Mouse (Mus musculus) heart, embryonic 13.5 days (tissue): ENCODE data around the gene 4921524J17Rik. TPM values are rescaled to one million over a fixed set of nuclear protein-coding genes. Genes with fewer than 3 reads are reported as not detected.
A peak's percentile ranks its signal among the peaks of the same experiment; 100 is the strongest.

Experiments used
- ATAC-seq: fragments of 200-750 bp; cut with Nextera tagmentation; 2 replicates; pipeline ENCODE4 v1.8.0; 2017; ENCODE audit warnings: moderate TSS enrichment; ENCODE audit not compliant: insufficient number of reproducible peaks, low FRiP score, low TSS enrichment; ENCODE audit errors: extremely low read depth
- H3K27ac ChIP-seq: fragments of 300-500 bp; sonication (generic); replicated peaks from 2 replicates; pipeline ENCODE4 v1.5.1; 2015; ENCODE audit warnings: moderate library complexity, mild to moderate bottlenecking, inconsistent platforms
- H3K27me3 ChIP-seq: fragments of 300-500 bp; sonication (generic); replicated peaks from 2 replicates; pipeline ENCODE4 v1.6.1; 2015; ENCODE audit warnings: mild to moderate bottlenecking, inconsistent platforms
- H3K36me3 ChIP-seq: fragments of 300-500 bp; sonication (generic); 2 replicates; pipeline ENCODE4 v1.6.1; 2015; ENCODE audit warnings: mild to moderate bottlenecking, inconsistent platforms
- H3K4me1 ChIP-seq: fragments of 300-500 bp; sonication (generic); 2 replicates; pipeline ENCODE4 v1.6.1; 2015; ENCODE audit warnings: inconsistent platforms
- H3K4me2 ChIP-seq: fragments of 300-500 bp; sonication (generic); 2 replicates; pipeline ENCODE4 v1.6.1; 2015; ENCODE audit warnings: inconsistent platforms, mild to moderate bottlenecking, moderate library complexity
- H3K4me3 ChIP-seq: fragments of 300-500 bp; sonication (generic); 2 replicates; pipeline ENCODE4 v1.5.1; 2015; ENCODE audit warnings: moderate library complexity, mild to moderate bottlenecking, inconsistent platforms
- H3K9ac ChIP-seq: fragments of 300-500 bp; sonication (generic); 2 replicates; pipeline ENCODE4 v1.6.1; 2015; ENCODE audit warnings: inconsistent platforms, mild to moderate bottlenecking, moderate library complexity
- H3K9me3 ChIP-seq: fragments of 300-500 bp; sonication (generic); 2 replicates; pipeline ENCODE4 v1.6.1; 2016; ENCODE audit warnings: inconsistent platforms
- WGBS: fragments of 180-500 bp; shearing (Covaris S2); methylation state at CpG from one replicate; pipeline ENCODE4 v1.1.7; 2015; ENCODE audit warnings: mixed read lengths; 5-methylcytosine and 5-hydroxymethylcytosine counted together
- polyA plus RNA-seq: library from polyadenylated mRNA; unstranded; fragments of >200 nt; fragmentation: Nextera tagmentation; extraction: Ambion mirVana; gene quantifications from 2 replicates; pipeline ENCODE4 v1.2.1, GENCODE M21; 2015

4921524J17Rik gene
- polyA plus RNA-seq, 1 experiment from 2014 or later: 52.9 TPM

- Histone ChIP-seq H3K27ac (peak overlapping the region; percentile 44; the same call in 1 of the 2 replicates), H3K4me2 (peak overlapping the region; percentile 25), H3K4me1 (peaks cover 20% of the 10 kb centered on the region), H3K4me3 (no peak overlapping the region), H3K27me3 (no peaks in the 10 kb centered on the region), H3K9me3 (no peaks in the 10 kb centered on the region), H3K36me3 (peaks cover 16% of the 10 kb centered on the region), H3K9ac (peak overlapping the region; percentile 29; the same call in 1 of the 2 replicates)
- ATAC-seq: no peak
- WGBS: 61% methylated on average over 10 of the region's 10 CpGs
Measured at GRCm38 (mm10) chr8:85405961-85406360, 26.7 kb downstream of the 4921524J17Rik start.

- ATAC-seq: no peak; the same call in 1 of the 2 replicates
- peaks cover 14% of the 10 kb centered on the region for H3K36me3 ChIP-seq
- H3K4me1 ChIP-seq: peaks cover 20% of the 10 kb centered on the region
- H3K4me2 ChIP-seq: peak overlapping the region; percentile 25
- 25% methylated on average over 3 of the region's 3 CpGs for WGBS
- no peak overlapping the region for H3K4me3 ChIP-seq
- H3K9ac ChIP-seq: no peak overlapping the region; the same call in 1 of the 2 replicates
- no peaks in the 10 kb centered on the region for H3K27me3 ChIP-seq
- no peaks in the 10 kb centered on the region for H3K9me3 ChIP-seq
- peak overlapping the region; percentile 44; the same call in 1 of the 2 replicates for H3K27ac ChIP-seq
Measured at GRCm38 (mm10) chr8:85405418-85405817, 27.2 kb downstream of the 4921524J17Rik start.

GRCm38 (mm10) chr8:85398548-85398947 lies 34.1 kb downstream of the 4921524J17Rik start:
- ATAC-seq: no peak
- Histone ChIP-seq H3K4me2 (no peak overlapping the region), H3K9me3 (no peaks in the 10 kb centered on the region; the same call in 1 of the 2 replicates), H3K4me3 (no peak overlapping the region), H3K27ac (no peak overlapping the region), H3K27me3 (no peaks in the 10 kb centered on the region), H3K9ac (no peak overlapping the region), H3K4me1 (peaks cover 35% of the 10 kb centered on the region), H3K36me3 (no peaks in the 10 kb centered on the region)
- WGBS: 86% methylated on average over 4 of the region's 4 CpGs

GRCm38 (mm10) chr8:85397508-85397907 lies 35.1 kb downstream of the 4921524J17Rik start:
- Histone ChIP-seq H3K9me3 (no peaks in the 10 kb centered on the region; the same call in 1 of the 2 replicates), H3K4me3 (no peak overlapping the region), H3K36me3 (no peaks in the 10 kb centered on the region), H3K4me2 (no peak overlapping the region), H3K4me1 (peaks cover 35% of the 10 kb centered on the region), H3K27me3 (no peaks in the 10 kb centered on the region), H3K27ac (peak overlapping the region; percentile 54), H3K9ac (0 out of 2 replicates have a peak overlapping the region, but pooled peaks have one; percentile 47)
- WGBS: 31% methylated on average over 5 of the region's 5 CpGs
- no peak for ATAC-seq

GRCm38 (mm10) chr8:85396432-85397079 lies 36.1 kb downstream of the 4921524J17Rik start:
- Histone ChIP-seq H3K4me1 (peaks cover 36% of the 10 kb centered on the region), H3K9me3 (no peaks in the 10 kb centered on the region; the same call in 1 of the 2 replicates), H3K4me2 (no peak overlapping the region), H3K36me3 (no peaks in the 10 kb centered on the region), H3K9ac (no peak overlapping the region), H3K27ac (peak overlapping the region; percentile 54; the same call in 1 of the 2 replicates), H3K4me3 (no peak overlapping the region), H3K27me3 (no peaks in the 10 kb centered on the region)
- ATAC-seq: no peak
- WGBS: 64% methylated on average over 5 of the region's 5 CpGs

GRCm38 (mm10) chr8:85395681-85396431 lies 36.8 kb downstream of the 4921524J17Rik start:
- Histone ChIP-seq H3K9ac (no peak overlapping the region), H3K9me3 (no peaks in the 10 kb centered on the region; the same call in 1 of the 2 replicates), H3K4me3 (no peak overlapping the region), H3K4me1 (peaks cover 41% of the 10 kb centered on the region), H3K4me2 (no peak overlapping the region), H3K27me3 (no peaks in the 10 kb centered on the region), H3K27ac (no peak overlapping the region), H3K36me3 (no peaks in the 10 kb centered on the region)
- no peak for ATAC-seq
- 36% methylated on average over 8 of the region's 8 CpGs for WGBS

GRCm38 (mm10) chr8:85395017-85395416 lies 37.6 kb downstream of the 4921524J17Rik start:
- Histone ChIP-seq H3K27ac (no peak overlapping the region), H3K36me3 (no peaks in the 10 kb centered on the region), H3K9me3 (no peaks in the 10 kb centered on the region; the same call in 1 of the 2 replicates), H3K4me1 (peaks cover 39% of the 10 kb centered on the region), H3K27me3 (no peaks in the 10 kb centered on the region), H3K4me3 (no peak overlapping the region), H3K4me2 (no peak overlapping the region), H3K9ac (no peak overlapping the region)
- no peak for ATAC-seq
- 42% methylated on average over 3 of the region's 3 CpGs for WGBS

- H3K36me3 ChIP-seq: no peaks in the 10 kb centered on the region
- H3K4me2 ChIP-seq: no peak overlapping the region
- H3K4me3 ChIP-seq: no peak overlapping the region
- peaks cover 37% of the 10 kb centered on the region for H3K4me1 ChIP-seq
- WGBS: 82% methylated on average over 6 of the region's 6 CpGs
- no peaks in the 10 kb centered on the region for H3K9me3 ChIP-seq
- ATAC-seq: no peak
- H3K27ac ChIP-seq: no peak overlapping the region
- H3K27me3 ChIP-seq: no peaks in the 10 kb centered on the region
- H3K9ac ChIP-seq: no peak overlapping the region
Measured at GRCm38 (mm10) chr8:85393199-85393598, 39.4 kb downstream of the 4921524J17Rik start.

GRCm38 (mm10) chr8:85391438-85391837 lies 41.2 kb downstream of the 4921524J17Rik start:
- Histone ChIP-seq H3K4me2 (no peak overlapping the region), H3K4me3 (no peak overlapping the region), H3K27me3 (no peaks in the 10 kb centered on the region), H3K9me3 (no peaks in the 10 kb centered on the region), H3K27ac (no peak overlapping the region), H3K4me1 (peaks cover 25% of the 10 kb centered on the region), H3K36me3 (no peaks in the 10 kb centered on the region), H3K9ac (no peak overlapping the region)
- ATAC-seq: no peak
- WGBS: 39% methylated on average over 1 of the region's 1 CpGs

- WGBS: 55% methylated on average over 6 of the region's 6 CpGs
- H3K4me3 ChIP-seq: no peak within 1 kb of the TSS
Measured at GRCm38 (mm10) chr8:85386205-85386604, 46.4 kb downstream of the 4921524J17Rik start, which contains the start of gene Mylk3. Gene Mylk3, minus strand, starts transcription at chr8:85386345.

GRCm38 (mm10) chr8:85381926-85382325 lies 50.7 kb downstream of the 4921524J17Rik start:
- ATAC-seq: no peak
- Histone ChIP-seq H3K4me1 (peaks cover 86% of the 10 kb centered on the region), H3K27me3 (no peaks in the 10 kb centered on the region), H3K27ac (peak overlapping the region; percentile 99), H3K36me3 (no peaks in the 10 kb centered on the region), H3K4me3 (no peak overlapping the region), H3K9me3 (no peaks in the 10 kb centered on the region), H3K4me2 (peak overlapping the region; percentile 72), H3K9ac (peak overlapping the region; percentile 74)
- WGBS: 46% methylated on average over 4 of the region's 4 CpGs

More at GRCm38 (mm10) chr8:85386205-85386604, 46.4 kb downstream of the 4921524J17Rik start, which contains the start of gene Mylk3:
- H3K9ac ChIP-seq: no peak within 1 kb of the TSS
- no peak for ATAC-seq
- no peaks in the 10 kb centered on the region for H3K36me3 ChIP-seq
- no peaks in the 10 kb centered on the region for H3K9me3 ChIP-seq
- H3K4me2 ChIP-seq: no peak within 1 kb of the TSS
- no peaks in the 10 kb centered on the region for H3K27me3 ChIP-seq
- H3K27ac ChIP-seq: peak within 1 kb of the TSS; percentile 36; the same call in 1 of the 2 replicates
- H3K4me1 ChIP-seq: peaks cover 47% of the 10 kb centered on the region
